Mouse (Mus musculus): ENCODE data around the gene Wbp11. TPM values are rescaled to one million over a fixed set of nuclear protein-coding genes. Genes with fewer than 3 reads are reported as not detected.
A peak's percentile ranks its signal among the peaks of the same experiment; 100 is the strongest.

Wbp11 gene
- 91.1 and 107 TPM in 2 replicates for polyA plus RNA-seq (2015; fragmentation: Nextera tagmentation; extraction: Ambion mirVana)

DNA sequence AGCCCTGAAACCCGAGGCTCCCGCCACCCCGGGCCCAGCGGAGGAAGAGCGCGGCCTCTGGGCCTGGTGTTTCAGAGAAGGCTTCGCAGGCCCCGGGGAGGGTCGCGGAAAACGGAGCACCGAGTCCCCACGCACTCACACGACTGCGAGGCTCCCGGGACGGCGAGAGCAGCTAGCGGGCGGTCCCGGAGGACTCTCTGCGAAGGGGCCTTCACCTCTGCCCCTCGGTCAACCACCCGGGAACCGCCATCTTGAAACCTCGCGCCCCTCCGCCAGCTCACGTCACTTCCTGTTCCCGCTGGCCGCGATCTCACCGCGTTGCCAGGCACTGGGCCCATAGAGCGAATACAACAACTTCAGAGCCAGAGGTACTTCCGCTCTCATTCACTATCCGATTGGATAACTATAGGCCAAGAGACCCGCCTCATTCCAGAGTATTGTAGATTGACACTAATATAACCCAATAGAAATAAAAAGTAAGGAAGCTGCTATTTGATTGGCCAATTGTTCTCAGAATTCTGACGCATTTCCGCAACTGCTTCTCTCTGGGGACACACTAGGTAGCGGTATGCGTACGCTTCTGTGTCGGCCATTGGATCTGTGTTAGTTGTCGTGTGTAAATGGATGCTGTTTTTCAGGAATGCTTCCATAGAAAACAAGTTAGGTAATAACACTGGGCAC lies at the start of gene Wbp11:
Gene Wbp11 (minus strand): TSS at position 353 of the 681 bp plus-strand sequence.
- no peaks in the 10 kb centered on the region for H3K9me3 ChIP-seq (ENCODE audit: control insufficient read depth, low read length)
- H3K27me3 ChIP-seq (ENCODE audit: control insufficient read depth, insufficient read depth, low read depth, low read length), result no peaks in the 10 kb centered on the region
- H3K4me1 ChIP-seq (replicated peaks; ENCODE audit: control insufficient read depth, insufficient read depth, low read length), result peaks cover 5% of the 10 kb centered on the region; the same call in 1 of the 2 replicates
- WGBS, result under 1% methylated on average over 43 of the region's 45 CpGs
- ATAC-seq (ENCODE audit: low read depth), result peak; percentile 100
- peaks cover 11% of the 10 kb centered on the region for H3K36me3 ChIP-seq (ENCODE audit: control insufficient read depth, insufficient read depth, low read length)
- H3K9ac ChIP-seq (ENCODE audit: low read length), result peak within 1 kb of the TSS; percentile 100
- H3K4me3 ChIP-seq (ENCODE audit: low read length), result peak within 1 kb of the TSS; percentile 100
- H3K27ac ChIP-seq (ENCODE audit: low read length), result peak within 1 kb of the TSS; percentile 70
- H3K4me2 ChIP-seq (ENCODE audit: low read depth, low read length), result peak within 1 kb of the TSS; percentile 81

DNA sequence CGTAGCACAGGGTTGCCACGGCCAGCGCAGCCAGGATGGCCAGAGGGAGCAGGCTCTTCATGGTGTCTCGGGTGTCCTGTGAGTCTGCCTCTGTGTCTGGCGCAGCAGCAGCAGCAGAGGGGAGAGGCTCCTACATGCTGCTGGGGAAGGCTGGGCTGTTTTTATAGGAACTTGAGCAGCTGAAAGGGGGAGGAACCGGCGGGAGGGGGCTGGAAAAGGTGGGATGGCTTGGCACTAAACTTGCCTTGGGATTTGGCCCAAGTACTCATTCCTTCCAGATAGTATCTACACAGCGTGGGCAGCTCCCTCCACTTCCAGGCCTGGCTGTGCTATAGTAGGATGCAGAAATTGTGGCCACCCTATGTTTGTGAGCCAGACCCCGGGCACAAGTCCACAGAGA lies 47.6 kb upstream of the Wbp11 start, which contains the start of gene Mgp:
Gene Mgp (minus strand): TSS at position 154 of the 400 bp plus-strand sequence.
- WGBS, result 27% methylated on average over 9 of the region's 9 CpGs

DNA sequence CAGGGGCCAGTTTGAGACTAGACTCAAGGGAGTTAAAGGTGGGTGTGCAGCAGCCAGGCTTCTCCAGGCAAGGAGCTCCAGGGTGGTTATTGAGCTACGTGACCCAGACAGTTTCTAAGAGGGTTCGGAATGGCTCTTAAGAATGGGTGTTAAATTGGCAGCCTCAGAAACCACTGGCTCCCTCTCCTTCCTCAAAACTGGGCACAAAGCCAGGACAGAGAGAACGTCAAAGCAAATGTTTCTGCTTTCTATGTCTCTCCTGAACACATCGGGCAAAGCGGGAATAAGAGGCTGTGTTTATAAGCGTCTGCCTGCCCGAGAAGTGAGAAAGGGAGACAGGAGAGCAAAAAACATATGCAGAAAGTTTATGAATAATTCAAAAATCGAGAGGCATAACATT lies 46.6 kb upstream of the Wbp11 start:
- peak; percentile 80 for ATAC-seq (ENCODE audit: low read depth)
- 16% methylated on average over 8 of the region's 8 CpGs for WGBS
- H3K36me3 ChIP-seq (ENCODE audit: control insufficient read depth, insufficient read depth, low read length), result no peaks in the 10 kb centered on the region; the same call in 1 of the 2 replicates
- peak overlapping the region; percentile 45 for H3K4me3 ChIP-seq (ENCODE audit: low read length)
- peak overlapping the region; percentile 44 for H3K9ac ChIP-seq (ENCODE audit: low read length)
- peak overlapping the region; percentile 55 for H3K4me2 ChIP-seq (ENCODE audit: low read depth, low read length)
- H3K9me3 ChIP-seq (ENCODE audit: control insufficient read depth, low read length), result no peaks in the 10 kb centered on the region
- H3K4me1 ChIP-seq (replicated peaks; ENCODE audit: control insufficient read depth, insufficient read depth, low read length), result peaks cover 7% of the 10 kb centered on the region; the same call in 1 of the 2 replicates
- peak overlapping the region; percentile 85 for H3K27ac ChIP-seq (ENCODE audit: low read length)
- no peaks in the 10 kb centered on the region for H3K27me3 ChIP-seq (ENCODE audit: control insufficient read depth, insufficient read depth, low read depth, low read length)

More for the DNA sequence above, 47.6 kb upstream of the Wbp11 start, which contains the start of gene Mgp:
- peak within 1 kb of the TSS; percentile 91 for H3K27ac ChIP-seq (ENCODE audit: low read length)
- H3K4me3 ChIP-seq (ENCODE audit: low read length), result peak within 1 kb of the TSS; percentile 56
- no peaks in the 10 kb centered on the region; the same call in 1 of the 2 replicates for H3K36me3 ChIP-seq (ENCODE audit: control insufficient read depth, insufficient read depth, low read length)
- peak within 1 kb of the TSS; percentile 78 for H3K9ac ChIP-seq (ENCODE audit: low read length)
- peak; percentile 83 for ATAC-seq (ENCODE audit: low read depth)
- H3K27me3 ChIP-seq (ENCODE audit: control insufficient read depth, insufficient read depth, low read depth, low read length), result no peaks in the 10 kb centered on the region
- peaks cover 7% of the 10 kb centered on the region; the same call in 1 of the 2 replicates for H3K4me1 ChIP-seq (replicated peaks; ENCODE audit: control insufficient read depth, insufficient read depth, low read length)
- peak within 1 kb of the TSS; percentile 55 for H3K4me2 ChIP-seq (ENCODE audit: low read depth, low read length)
- H3K9me3 ChIP-seq (ENCODE audit: control insufficient read depth, low read length), result no peaks in the 10 kb centered on the region

DNA sequence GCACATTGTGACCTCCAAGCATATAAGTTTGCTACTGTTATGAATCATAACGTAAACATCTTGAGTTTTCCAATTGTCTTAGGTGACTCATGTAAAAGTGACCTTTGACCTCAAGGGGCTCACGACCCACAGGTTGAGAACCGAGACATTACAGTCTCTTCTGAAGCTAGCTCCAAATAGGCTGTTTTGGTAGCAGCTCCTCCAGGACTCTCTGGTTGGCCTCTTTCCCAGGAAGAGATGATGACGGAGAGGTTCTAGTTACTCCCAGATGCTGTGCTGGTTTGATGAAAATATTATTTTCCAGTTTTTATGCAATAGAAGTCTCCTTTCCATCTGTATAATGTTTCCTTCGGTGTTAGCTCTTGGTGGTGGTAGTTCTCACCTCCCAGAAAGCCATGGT lies 40.9 kb upstream of the Wbp11 start:
- no peaks in the 10 kb centered on the region for H3K27me3 ChIP-seq (ENCODE audit: control insufficient read depth, insufficient read depth, low read depth, low read length)
- peaks cover 10% of the 10 kb centered on the region; the same call in 1 of the 2 replicates for H3K4me1 ChIP-seq (replicated peaks; ENCODE audit: control insufficient read depth, insufficient read depth, low read length)
- no peak overlapping the region for H3K9ac ChIP-seq (ENCODE audit: low read length)
- no peaks in the 10 kb centered on the region for H3K9me3 ChIP-seq (ENCODE audit: control insufficient read depth, low read length)
- no peak for ATAC-seq (ENCODE audit: low read depth)
- 0 out of 2 replicates have a peak overlapping the region, but pooled peaks have one; percentile 12 for H3K27ac ChIP-seq (ENCODE audit: low read length)
- no peaks in the 10 kb centered on the region; the same call in 1 of the 2 replicates for H3K36me3 ChIP-seq (ENCODE audit: control insufficient read depth, insufficient read depth, low read length)
- no peak overlapping the region for H3K4me2 ChIP-seq (ENCODE audit: low read depth, low read length)
- 55% methylated on average over 5 of the region's 5 CpGs for WGBS
- H3K4me3 ChIP-seq (ENCODE audit: low read length), result no peak overlapping the region

DNA sequence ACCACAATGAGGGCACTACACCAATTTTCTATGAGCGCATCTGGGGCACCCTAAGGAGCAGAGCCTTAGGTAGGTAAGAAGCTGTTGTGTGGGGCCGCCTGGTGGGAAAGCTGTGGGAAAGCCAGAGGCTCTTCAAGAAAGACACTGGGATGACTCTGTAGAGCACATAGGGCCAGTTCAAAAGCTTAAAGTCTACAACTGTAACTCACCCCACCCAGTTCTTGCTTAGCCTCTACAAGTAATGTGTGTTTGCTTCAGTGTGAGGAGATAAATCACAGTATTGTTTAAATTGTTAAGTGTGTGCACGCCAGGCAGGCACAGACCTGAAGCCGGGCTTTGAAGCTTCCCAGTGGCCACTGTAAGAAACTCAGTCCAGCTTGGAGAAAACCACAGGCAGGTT lies 38.1 kb upstream of the Wbp11 start:
- no peaks in the 10 kb centered on the region for H3K27me3 ChIP-seq (ENCODE audit: control insufficient read depth, insufficient read depth, low read depth, low read length)
- peaks cover 7% of the 10 kb centered on the region; the same call in 1 of the 2 replicates for H3K4me1 ChIP-seq (replicated peaks; ENCODE audit: control insufficient read depth, insufficient read depth, low read length)
- H3K27ac ChIP-seq (ENCODE audit: low read length), result peak overlapping the region; percentile 64
- H3K4me3 ChIP-seq (ENCODE audit: low read length), result no peak overlapping the region
- H3K9me3 ChIP-seq (ENCODE audit: control insufficient read depth, low read length), result no peaks in the 10 kb centered on the region
- no peaks in the 10 kb centered on the region for H3K36me3 ChIP-seq (ENCODE audit: control insufficient read depth, insufficient read depth, low read length)
- WGBS, result 53% methylated on average over 4 of the region's 4 CpGs
- no peak overlapping the region for H3K9ac ChIP-seq (ENCODE audit: low read length)
- no peak for ATAC-seq (ENCODE audit: low read depth)
- no peak overlapping the region for H3K4me2 ChIP-seq (ENCODE audit: low read depth, low read length)

DNA sequence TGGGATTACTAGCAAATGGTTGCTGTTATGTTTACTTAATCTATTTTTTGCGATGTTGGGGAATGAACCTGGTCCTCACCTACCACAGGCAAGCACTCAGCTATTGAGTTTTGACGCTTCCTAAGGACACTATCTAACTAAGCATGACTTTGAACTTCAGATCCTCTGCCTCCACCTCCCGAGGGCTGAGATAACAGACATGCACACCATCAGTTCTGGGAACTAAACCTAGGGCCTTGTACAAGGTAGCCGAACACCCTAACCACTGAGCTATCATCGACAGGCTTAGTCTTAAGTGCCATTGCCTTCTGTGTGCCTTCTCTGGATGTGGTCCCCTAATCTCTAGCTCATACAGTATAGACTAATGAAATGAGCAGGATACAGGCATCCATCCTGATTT lies 37.3 kb upstream of the Wbp11 start:
- Histone ChIP-seq H3K9ac (ENCODE audit: low read length) (no peak overlapping the region), H3K36me3 (ENCODE audit: control insufficient read depth, insufficient read depth, low read length) (no peaks in the 10 kb centered on the region), H3K4me3 (ENCODE audit: low read length) (no peak overlapping the region), H3K4me2 (ENCODE audit: low read depth, low read length) (no peak overlapping the region), H3K27ac (ENCODE audit: low read length) (no peak overlapping the region), H3K27me3 (ENCODE audit: control insufficient read depth, insufficient read depth, low read depth, low read length) (no peaks in the 10 kb centered on the region), H3K9me3 (ENCODE audit: control insufficient read depth, low read length) (no peaks in the 10 kb centered on the region), H3K4me1 (replicated peaks; ENCODE audit: control insufficient read depth, insufficient read depth, low read length) (peaks cover 7% of the 10 kb centered on the region; the same call in 1 of the 2 replicates)
- no peak for ATAC-seq (ENCODE audit: low read depth)
- WGBS, result 83% methylated on average over 5 of the region's 5 CpGs

DNA sequence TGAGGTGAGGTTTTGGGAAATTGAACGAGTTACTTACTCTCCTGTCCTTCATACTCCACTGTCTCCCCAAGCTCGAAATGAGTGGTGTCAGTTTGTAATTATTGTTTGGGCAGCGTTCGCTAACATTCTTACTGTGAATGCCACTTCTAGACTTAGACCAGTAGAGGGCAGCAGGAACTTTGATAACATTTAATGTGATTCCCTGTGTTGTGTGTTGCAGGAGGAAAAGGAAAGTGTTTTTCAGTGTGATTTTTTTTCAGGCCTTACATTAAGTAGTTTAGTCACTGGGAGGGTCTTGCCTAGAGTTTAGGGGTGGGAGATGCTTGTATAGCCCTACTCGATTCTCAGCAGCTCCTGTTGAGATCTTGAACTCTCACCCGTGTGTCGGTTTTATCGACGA lies 33.0 kb upstream of the Wbp11 start:
- WGBS, result 26% methylated on average over 9 of the region's 9 CpGs
- Histone ChIP-seq H3K4me2 (ENCODE audit: low read depth, low read length) (peak overlapping the region; percentile 32), H3K9me3 (ENCODE audit: control insufficient read depth, low read length) (no peaks in the 10 kb centered on the region), H3K4me1 (replicated peaks; ENCODE audit: control insufficient read depth, insufficient read depth, low read length) (peaks cover 28% of the 10 kb centered on the region), H3K9ac (ENCODE audit: low read length) (peak overlapping the region; percentile 32; the same call in 1 of the 2 replicates), H3K4me3 (ENCODE audit: low read length) (no peak overlapping the region), H3K27ac (ENCODE audit: low read length) (peak overlapping the region; percentile 26; the same call in 1 of the 2 replicates), H3K36me3 (ENCODE audit: control insufficient read depth, insufficient read depth, low read length) (no peaks in the 10 kb centered on the region), H3K27me3 (ENCODE audit: control insufficient read depth, insufficient read depth, low read depth, low read length) (no peaks in the 10 kb centered on the region)
- ATAC-seq (ENCODE audit: low read depth), result peak; percentile 8; the same call in 1 of the 2 replicates

DNA sequence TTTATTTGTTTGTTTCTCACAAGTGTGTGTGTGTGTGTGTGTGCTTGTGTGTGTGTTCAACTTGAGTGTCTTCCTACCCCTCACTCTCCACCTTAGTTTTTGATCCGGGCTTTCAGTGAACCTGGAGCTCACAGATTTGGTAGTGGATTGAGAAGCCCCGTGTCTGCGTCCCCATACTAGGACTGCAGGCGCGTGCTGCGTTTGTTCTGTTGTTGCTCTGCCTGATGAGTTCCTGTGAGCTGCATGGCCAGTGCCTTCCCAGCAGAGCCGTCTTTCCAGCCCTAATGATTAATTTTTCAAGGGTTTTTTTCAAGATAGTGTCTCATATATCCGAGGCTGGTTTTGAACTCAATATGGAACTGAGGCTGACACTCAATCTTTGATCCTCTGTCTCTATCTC lies 30.4 kb upstream of the Wbp11 start:
- peak; percentile 30; the same call in 1 of the 2 replicates for ATAC-seq (ENCODE audit: low read depth)
- Histone ChIP-seq H3K4me1 (replicated peaks; ENCODE audit: control insufficient read depth, insufficient read depth, low read length) (peaks cover 35% of the 10 kb centered on the region), H3K36me3 (ENCODE audit: control insufficient read depth, insufficient read depth, low read length) (no peaks in the 10 kb centered on the region), H3K9ac (ENCODE audit: low read length) (peak overlapping the region; percentile 8; the same call in 1 of the 2 replicates), H3K4me3 (ENCODE audit: low read length) (no peak overlapping the region), H3K4me2 (ENCODE audit: low read depth, low read length) (no peak overlapping the region), H3K27me3 (ENCODE audit: control insufficient read depth, insufficient read depth, low read depth, low read length) (no peaks in the 10 kb centered on the region), H3K27ac (ENCODE audit: low read length) (peak overlapping the region; percentile 98), H3K9me3 (ENCODE audit: control insufficient read depth, low read length) (no peaks in the 10 kb centered on the region)
- 22% methylated on average over 8 of the region's 8 CpGs for WGBS

DNA sequence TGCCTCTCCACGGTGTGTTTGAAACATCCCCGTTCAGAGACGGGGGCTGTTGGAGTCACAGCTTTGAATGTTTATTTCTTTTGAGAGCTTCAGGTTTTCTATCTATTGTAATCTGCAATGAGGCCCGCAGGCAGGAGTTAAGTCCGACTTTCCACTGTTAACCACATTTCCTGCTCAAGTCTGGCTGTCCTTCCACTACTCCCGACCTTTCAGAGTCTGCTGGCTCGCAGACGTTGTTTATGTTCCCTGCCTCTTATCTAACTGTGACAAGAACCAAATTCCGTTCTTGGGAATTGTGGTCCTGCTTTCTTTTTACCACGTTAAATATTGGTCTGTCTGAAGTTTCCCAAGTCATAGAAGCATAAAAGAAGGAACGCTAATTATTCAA lies 29.8 kb upstream of the Wbp11 start:
- no peaks in the 10 kb centered on the region for H3K27me3 ChIP-seq (ENCODE audit: control insufficient read depth, insufficient read depth, low read depth, low read length)
- peak overlapping the region; percentile 59 for H3K9ac ChIP-seq (ENCODE audit: low read length)
- peak overlapping the region; percentile 49 for H3K4me2 ChIP-seq (ENCODE audit: low read depth, low read length)
- WGBS, result 4% methylated on average over 11 of the region's 11 CpGs
- ATAC-seq (ENCODE audit: low read depth), result peak; percentile 75
- peak overlapping the region; percentile 98 for H3K27ac ChIP-seq (ENCODE audit: low read length)
- H3K4me3 ChIP-seq (ENCODE audit: low read length), result peak overlapping the region; percentile 33
- no peaks in the 10 kb centered on the region for H3K36me3 ChIP-seq (ENCODE audit: control insufficient read depth, insufficient read depth, low read length)
- no peaks in the 10 kb centered on the region for H3K9me3 ChIP-seq (ENCODE audit: control insufficient read depth, low read length)
- peaks cover 35% of the 10 kb centered on the region for H3K4me1 ChIP-seq (replicated peaks; ENCODE audit: control insufficient read depth, insufficient read depth, low read length)

Measured in lung, embryonic 16.5 days (tissue).